ENCODE assay signal across 11 mouse cellular contexts in the genomic region with DNA sequence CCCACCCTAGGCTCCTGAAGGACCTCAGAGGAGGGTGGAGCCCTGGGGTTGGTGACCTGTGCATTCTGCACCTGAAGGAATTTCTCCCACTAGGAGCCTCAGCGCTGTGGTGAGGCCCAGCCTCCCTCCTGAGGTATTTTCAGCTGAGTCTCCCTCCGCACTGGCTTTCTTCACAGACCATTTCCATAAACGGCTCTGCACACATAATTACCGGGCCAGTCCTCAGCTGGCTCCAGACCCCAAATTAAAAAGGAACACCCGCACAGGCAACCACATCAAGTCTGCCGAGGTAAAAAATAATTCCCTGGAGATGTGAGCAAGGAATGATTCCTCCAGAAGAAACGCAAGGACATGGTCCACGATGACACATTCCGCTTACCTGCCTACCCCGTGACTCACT. TPM values are rescaled to one million over a fixed set of nuclear protein-coding genes. Genes with fewer than 3 reads are reported as not detected.
"Had no signal": no experiment of that assay in that cellular context is flagged by ENCODE, and none has a peak within 500 bp of the region (broad histone marks: within the 10 kb centered on the region; RNA-seq: fewer than 3 reads in every experiment).

No protein-coding gene starts in this region.

RNA-seq across cellular contexts. Expression of a gene that starts 7.8 kb away (rescaled TPM):
- polyA plus RNA-seq: heart, embryonic 14.5 days had no signal

RNA-seq across cellular contexts. Expression of a gene that starts 11.8 kb away (rescaled TPM):
- polyA plus RNA-seq: heart, embryonic 10.5 days; heart, embryonic 12.5 days; heart, embryonic 14.5 days; heart, embryonic 16.5 days; hindbrain, embryonic 10.5 days; hindbrain, embryonic 12.5 days; intestine, embryonic 14.5 days; kidney, embryonic 15.5 days; limb, embryonic 10.5 days; limb, embryonic 12.5 days; liver, embryonic 15.5 days had no signal
